Mouse (Mus musculus) layer of hippocampus, adult 2 months (tissue): ENCODE data around the gene Des. TPM values are rescaled to one million over a fixed set of nuclear protein-coding genes. Genes with fewer than 3 reads are reported as not detected.
A peak's percentile ranks its signal among the peaks of the same experiment; 100 is the strongest.

Experiments used
- DNase-seq, 2 experiments: peaks; one replicate each; pipeline ENCODE4 v3.0.0; 2022; ENCODE audit warnings: low spot score in 2 of 2
- H3K27ac ChIP-seq: fragments of 200-600 bp; 2 replicates; pipeline ENCODE4 v1.8.1; 2022
- H3K4me3 ChIP-seq: fragments of 200-600 bp; 2 replicates; pipeline ENCODE4 v1.8.1; 2022; ENCODE audit warnings: mild to moderate bottlenecking
- CTCF ChIP-seq: fragments of 200-600 bp; conservative IDR thresholded peaks from 2 replicates; pipeline ENCODE4 v1.8.1; 2022; ENCODE audit warnings: antibody characterized with exemption, mild to moderate bottlenecking, moderate library complexity
- total RNA-seq, 2 experiments: library from RNA; stranded (reverse); gene quantifications; 2 replicates each; pipeline ENCODE4 v1.2.3; 2021

The Des gene
- total RNA-seq, 2 experiments from 2014 or later = 0.88 to 1.00 TPM

DNA sequence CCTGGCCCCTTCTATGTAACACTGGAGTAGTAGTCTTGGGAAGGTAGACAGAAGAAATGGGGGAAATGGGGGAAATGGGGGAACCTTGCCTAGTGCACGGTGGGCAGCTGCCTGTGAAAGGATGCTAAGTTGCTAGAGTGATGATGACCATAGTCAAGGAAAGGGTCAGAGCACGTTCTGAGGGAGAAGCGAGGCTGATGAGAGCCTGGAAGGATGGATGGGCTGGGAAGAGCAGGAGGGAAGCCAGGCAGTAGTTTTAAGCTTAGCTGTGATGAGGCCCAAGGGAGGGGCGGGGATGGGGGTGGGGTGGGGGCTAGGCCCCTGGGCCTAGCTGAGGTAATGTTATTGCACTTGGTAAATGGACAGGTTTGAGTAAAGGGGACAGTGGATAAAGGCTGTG lies 994 bp downstream of the Des start:
- no peak for DNase-seq
- no peak for TF ChIP-seq CTCF
- no peak overlapping the region for H3K4me3 ChIP-seq
- H3K27ac ChIP-seq = no peak overlapping the region

DNA sequence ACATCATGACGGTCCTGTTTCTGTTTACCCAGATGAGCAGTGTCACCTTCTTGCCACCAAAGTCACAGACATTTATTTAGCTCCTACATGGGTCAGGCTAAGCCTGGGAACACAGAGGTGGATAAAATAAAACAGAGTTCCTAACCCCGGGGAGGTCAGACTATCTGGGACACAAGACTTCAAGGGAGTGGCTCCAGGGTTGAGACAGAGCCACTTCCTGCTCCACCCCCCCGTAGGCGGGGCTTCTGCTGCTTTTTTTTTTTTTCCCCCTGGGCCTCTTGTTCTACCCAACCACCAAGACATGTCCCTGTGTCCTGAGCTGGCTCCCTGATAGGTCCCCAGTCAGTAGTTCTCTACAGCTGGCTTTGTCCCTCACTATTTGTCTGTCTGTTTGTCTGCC lies 1.6 kb downstream of the Des start:
- DNase-seq = no peak
- TF ChIP-seq CTCF = no peak

DNA sequence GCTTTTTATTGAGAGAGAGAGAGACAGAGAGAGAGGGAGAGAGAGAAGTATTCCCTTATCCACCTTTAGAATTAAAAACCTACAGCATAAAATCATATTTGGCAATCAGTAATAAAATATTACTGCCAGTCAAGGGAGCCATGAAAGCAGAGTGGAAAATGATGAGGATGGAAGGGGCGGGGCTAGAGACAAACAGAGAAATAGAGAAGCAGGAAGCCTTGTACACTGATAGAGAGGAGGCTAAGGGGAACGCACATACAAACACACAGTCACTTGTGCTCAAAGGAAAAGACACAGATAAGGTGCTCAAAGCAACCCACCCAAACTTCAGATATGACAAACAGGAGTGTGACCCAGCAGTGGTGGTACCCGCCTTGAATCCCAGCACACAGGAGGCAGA lies 3.7 kb downstream of the Des start:
- no peak for DNase-seq
- no peak for TF ChIP-seq CTCF
- no peak overlapping the region for H3K4me3 ChIP-seq
- no peak overlapping the region for H3K27ac ChIP-seq

More for the DNA sequence above, 1.6 kb downstream of the Des start:
- Histone ChIP-seq H3K27ac (no peak overlapping the region), H3K4me3 (no peak overlapping the region)

DNA sequence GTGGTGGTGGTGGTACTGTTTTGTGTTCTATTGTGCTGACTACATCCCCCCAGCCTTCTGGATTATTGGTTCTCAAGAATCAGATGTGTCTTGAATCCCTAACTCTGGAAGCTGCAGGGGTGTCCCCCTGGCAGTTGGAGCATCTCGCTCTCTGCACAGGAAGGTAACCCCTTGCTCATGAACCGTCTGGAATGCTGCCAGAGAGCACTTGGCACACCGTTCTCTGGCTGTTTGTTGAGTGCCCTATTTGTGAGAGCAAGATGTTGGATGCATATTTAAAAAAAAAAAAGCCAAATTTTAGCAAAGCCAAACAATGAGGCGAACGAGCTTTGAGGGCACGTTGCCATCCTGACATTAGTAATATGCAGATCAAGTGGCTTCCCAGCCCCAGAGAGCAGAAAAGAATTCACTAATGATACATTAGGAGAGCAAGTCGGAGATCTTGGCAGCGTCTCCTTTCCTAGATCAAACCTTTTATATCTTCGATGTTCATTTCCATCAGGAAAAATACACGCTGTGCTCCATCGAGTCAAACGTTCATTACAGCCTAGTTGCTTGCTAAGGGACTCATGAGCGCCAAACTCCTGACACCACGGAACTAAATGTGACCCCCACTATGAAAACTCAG lies 5.5 kb downstream of the Des start:
- DNase-seq = no peak
- Histone ChIP-seq H3K4me3 (no peak overlapping the region), H3K27ac (no peak overlapping the region)
- no peak for TF ChIP-seq CTCF

DNA sequence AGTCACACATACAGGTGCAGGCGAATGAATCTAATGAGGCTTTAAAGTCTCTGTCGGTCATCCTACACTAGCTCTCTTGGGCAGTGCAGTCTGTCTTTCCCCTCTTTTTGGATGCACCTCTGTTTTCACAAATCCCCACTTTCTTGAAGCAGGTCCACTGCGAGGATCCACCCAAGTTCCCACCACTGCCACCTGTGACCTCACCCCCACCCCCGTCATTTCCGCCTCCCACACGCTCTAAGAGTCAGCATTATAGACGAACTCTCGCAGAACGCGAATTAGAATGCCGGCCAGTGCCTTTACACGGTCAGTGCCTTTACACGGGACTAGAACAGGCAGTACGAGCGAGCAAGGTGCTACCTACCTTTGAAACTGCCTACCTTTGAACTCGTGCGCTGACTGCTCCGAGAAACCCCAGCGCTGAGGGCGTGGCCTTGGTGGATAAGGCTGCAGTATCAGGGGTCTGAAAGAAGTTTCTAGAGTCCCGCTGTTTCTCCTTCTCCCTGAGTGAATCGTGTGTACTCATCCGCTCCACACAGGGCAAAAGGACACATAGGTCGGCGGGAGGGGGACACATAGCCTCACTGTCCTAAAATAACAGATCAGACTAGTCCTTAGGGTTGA lies 9.3 kb downstream of the Des start:
- no peak for TF ChIP-seq CTCF
- no peak overlapping the region for H3K4me3 ChIP-seq
- H3K27ac ChIP-seq = no peak overlapping the region
- no peak for DNase-seq

DNA sequence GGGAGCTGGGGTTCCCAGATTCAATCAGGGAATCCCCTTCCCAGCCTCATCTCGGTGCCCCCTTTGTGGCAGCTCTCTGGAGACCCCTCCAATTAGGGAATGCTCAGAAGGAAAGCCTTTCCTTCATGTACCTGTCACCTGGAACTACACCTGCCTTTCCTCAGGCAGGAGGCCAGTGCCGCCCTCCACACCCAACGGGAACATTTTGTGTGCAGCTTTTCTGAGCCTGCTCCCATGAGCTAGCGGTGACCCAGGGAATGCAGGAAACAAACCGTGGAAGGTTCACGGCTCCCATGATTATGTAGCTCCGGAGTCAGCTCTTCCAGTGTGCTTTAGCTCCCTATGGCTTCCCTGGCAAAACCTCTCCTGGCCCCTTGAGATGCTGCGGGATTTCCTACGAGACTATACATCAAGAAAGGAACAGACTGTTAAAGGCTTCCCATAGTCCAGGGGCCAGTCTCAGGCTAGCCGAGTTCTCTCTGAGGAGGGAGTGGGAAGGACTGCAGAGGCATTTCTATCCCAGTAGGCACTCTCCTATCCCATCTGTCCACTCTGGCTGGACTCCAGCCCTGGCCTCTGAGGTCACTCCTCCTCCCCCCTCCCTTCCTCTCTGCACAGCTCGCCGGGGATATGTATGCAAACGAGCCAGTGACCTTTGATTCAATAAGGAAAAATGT lies 10.0 kb downstream of the Des start:
- no peak overlapping the region for H3K27ac ChIP-seq
- TF ChIP-seq CTCF = no peak
- no peak for DNase-seq
- no peak overlapping the region for H3K4me3 ChIP-seq

DNA sequence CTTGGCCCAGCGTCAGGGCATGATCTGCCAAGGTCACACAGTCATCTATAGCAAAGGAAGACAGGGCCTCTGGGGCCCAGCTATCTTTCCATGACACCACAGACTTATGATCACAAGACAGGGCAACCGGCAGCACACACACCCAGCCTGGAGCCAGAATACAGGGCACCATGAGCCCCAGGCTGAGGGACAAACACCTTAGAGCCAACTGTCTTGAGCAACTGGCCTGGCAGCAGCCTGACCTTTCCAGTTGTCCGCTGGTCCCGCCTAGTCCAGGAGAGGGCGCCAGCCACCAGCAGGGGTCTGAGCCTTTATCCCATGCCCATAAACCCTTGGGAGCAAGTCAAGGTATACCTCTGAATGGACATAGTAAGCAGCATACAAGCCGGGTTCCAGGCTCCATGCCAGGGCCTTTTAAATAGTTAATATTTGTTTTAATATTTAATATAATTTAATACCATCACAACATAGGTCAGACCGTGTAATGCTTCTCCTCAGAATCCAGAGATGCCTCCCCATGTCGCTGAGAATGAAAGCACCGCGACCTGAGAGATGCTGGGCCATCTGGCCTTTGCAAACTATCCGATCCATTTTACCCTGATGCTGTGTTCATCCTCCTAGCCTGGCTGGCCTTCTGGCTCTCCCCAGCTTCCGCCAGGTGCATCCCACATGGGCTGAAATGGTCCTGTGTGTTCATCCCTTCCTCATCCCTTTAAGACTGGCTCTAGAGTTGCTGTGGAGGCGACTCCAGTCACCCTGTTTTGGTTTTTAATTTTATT lies 11.4 kb downstream of the Des start:
- H3K4me3 ChIP-seq = no peak overlapping the region
- H3K27ac ChIP-seq = no peak overlapping the region
- peak; percentile 76 for TF ChIP-seq CTCF
- DNase-seq = no peak

DNA sequence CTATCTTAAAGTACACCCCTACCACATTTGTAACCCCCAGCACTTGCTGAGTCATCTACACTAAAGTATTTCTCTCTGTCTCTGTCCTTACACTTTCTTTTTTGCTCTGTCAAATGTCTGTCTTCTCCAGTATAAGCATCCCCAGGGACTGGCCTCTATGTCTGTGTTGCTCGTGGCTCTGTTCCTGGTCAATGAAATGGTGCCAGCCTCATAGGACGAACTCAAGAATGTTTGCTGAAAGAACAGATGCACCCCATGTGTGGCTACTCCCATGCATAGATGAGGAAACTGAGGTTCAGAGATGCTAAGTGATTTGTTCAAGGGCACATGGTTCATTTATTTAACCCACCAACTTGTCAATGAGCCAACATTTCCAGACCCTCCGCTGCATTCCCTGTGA lies 12.3 kb downstream of the Des start:
- no peak overlapping the region for H3K27ac ChIP-seq
- TF ChIP-seq CTCF = no peak
- no peak for DNase-seq
- no peak overlapping the region for H3K4me3 ChIP-seq

DNA sequence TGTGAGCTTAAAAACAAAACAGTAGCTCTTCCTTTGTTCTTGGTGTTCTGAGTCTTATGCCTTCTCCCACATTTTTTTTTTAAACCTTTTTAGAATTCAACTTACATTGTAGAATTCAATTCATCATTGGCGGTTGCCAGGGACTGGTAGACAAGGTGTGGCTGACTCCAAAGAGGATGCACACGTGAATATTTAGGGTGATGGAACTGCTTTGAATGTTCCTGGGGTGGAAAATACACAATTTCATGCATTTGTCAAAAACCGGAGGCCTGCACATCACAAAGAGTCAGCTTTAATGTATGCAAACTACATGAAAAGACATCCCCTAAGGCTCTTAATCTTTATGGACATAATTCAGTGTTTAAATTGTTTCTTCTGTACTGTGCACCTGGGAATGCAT lies 13.1 kb downstream of the Des start:
- Histone ChIP-seq H3K27ac (no peak overlapping the region), H3K4me3 (no peak overlapping the region)
- no peak for DNase-seq
- no peak for TF ChIP-seq CTCF

DNA sequence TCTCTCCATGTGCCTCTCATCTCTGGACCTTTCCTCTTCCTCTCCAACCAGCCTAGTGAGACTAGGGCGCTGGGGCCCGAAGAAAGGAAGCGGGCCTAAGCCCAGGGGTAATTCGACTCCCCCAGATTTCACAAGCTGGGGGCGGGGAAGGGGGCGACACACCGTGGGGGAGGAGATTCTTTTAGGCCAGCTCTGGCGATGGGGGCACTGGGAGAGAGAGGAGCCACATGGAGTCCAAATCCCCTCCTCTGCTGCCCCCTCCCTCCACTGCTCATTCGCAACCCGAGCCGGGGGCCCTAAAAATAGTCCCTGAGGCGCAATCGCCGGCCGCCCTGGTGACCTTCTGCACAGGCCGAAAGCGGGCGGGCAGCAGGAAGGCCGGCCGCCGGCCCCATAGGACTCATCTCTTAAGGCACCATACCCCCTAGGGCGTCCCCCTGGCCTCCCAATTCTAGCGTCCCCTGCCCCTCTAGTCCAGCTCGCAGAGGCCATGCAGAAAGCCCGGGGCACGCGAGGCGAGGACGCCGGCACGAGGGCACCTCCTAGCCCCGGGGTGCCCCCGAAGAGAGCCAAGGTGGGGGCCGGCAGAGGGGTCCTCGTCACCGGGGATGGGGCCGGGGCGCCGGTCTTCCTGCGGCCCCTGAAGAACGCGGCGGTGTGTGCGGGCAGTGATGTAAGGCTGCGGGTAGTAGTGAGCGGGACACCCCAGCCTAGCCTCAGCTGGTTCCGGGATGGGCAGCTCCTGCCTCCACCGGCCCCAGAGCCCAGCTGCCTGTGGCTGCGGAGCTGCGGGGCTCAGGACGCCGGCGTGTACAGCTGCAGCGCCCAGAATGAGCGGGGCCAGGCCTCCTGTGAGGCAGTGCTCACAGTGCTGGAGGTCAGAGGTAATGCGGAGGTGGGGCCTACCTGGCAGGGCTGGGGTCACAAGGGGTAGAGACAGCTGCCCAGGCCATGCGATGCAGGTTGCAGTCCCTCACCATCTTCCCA lies 15.1 kb downstream of the Des start, which contains the start of gene Speg:
Gene Speg, plus strand, starts transcription at position 348 of the 987 bp plus-strand sequence.
- Histone ChIP-seq H3K4me3 (no peak within 1 kb of the TSS), H3K27ac (no peak within 1 kb of the TSS)
- DNase-seq = no peak
- TF ChIP-seq CTCF = no peak

DNA sequence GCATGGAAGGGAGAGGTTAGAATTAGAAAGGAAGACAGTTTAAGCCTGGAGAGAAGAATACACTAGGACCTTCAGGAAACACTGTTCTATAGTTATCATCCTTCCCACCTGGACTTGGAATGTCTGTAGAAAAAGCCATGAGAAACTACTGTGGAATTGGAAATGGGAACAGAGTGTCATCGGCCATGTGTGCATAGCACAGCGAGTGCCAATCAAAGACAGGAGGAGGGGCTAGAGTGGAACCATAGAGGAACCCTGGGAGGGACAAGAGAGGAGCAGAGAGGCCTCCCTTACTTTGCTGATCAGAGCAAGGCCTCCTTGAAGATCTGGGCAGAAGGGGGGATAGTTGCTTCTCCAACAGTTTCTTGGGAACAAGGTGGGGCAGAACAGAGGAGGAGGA lies 19.1 kb downstream of the Des start:
- TF ChIP-seq CTCF = no peak
- Histone ChIP-seq H3K27ac (no peak overlapping the region), H3K4me3 (no peak overlapping the region)
- no peak for DNase-seq

DNA sequence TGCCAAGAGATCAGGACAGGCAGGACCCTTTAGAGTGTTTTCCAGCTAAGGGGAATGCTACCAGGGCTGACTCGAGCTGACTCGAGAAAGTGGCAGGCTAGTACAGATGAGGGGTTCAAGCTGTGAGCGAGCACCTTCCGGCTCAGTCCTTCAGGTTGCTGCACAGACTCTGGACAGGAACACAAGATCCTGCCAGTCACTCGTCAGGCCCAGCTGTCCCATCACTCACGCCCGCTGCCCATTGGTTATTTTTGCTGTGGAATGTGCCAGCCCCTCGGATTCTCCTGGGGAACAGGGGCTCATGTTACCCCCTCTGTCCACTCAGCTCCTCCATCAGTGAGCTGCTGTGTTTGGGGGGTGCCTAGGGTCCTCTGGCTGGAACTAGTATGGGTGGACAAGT lies 19.8 kb downstream of the Des start:
- Histone ChIP-seq H3K27ac (no peak overlapping the region), H3K4me3 (no peak overlapping the region)
- DNase-seq = no peak
- TF ChIP-seq CTCF = no peak

DNA sequence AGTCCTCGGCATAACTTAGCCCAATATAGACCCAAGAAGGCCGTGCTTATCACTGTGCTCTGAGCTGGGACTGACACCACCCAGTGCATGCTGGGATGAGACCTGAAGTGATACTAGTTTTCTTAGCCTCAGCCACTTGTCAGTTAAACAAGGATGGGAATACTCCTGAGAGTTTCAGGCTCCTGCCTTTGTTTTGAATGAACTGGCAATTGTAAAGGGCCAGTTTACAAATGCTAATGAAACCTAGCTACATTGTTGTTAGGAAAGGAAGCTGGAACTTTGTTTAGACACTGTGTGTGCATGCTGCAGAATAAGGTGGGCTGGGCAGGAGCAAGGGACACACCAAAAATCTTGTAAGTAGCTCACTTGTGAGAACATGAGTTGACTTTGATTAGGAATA lies 20.8 kb downstream of the Des start:
- no peak for DNase-seq
- no peak overlapping the region for H3K27ac ChIP-seq
- TF ChIP-seq CTCF = no peak
- no peak overlapping the region for H3K4me3 ChIP-seq
